Mouse (Mus musculus) C2C12 (cell line): ENCODE measurements around the gene Rassf3.

ENCODE experiments used
- CTCF ChIP-seq: IDR thresholded peaks from one replicate; pipeline ENCODE4 v1.5.1; 2011; ENCODE audit not compliant: control insufficient read depth, insufficient read depth, insufficient read length
- FOSL1 ChIP-seq: IDR thresholded peaks from one replicate; pipeline ENCODE4 v1.8.0; 2011; ENCODE audit warnings: mild to moderate bottlenecking, low read length; ENCODE audit not compliant: poor library complexity, insufficient read depth, severe bottlenecking
- MYOD1 ChIP-seq: IDR thresholded peaks from one replicate; pipeline ENCODE4 v1.6.1; 2011; ENCODE audit warnings: low read depth; ENCODE audit not compliant: control insufficient read depth, insufficient read length
- MYOG ChIP-seq: IDR thresholded peaks from one replicate; pipeline ENCODE4 v1.6.1; 2011; ENCODE audit not compliant: control insufficient read depth, insufficient read length; ENCODE audit errors: extremely low read depth
- USF1 ChIP-seq: IDR thresholded peaks from one replicate; pipeline ENCODE4 v1.6.1; 2011; ENCODE audit warnings: low read depth, mild to moderate bottlenecking, control low read depth, moderate library complexity

- TF ChIP-seq MYOD1 (no peak), CTCF (no peak), MYOG (no peak), USF1 (no peak), FOSL1 (no peak)
These were observed 49.6 kb downstream of the Rassf3 start for GRCm38 (mm10) chr10:121426458-121427070.
